Mouse (Mus musculus) spleen, adult 2 months (tissue): ENCODE measurements around the gene Ogfr.

ENCODE experiments used
- CTCF ChIP-seq: fragments of 200-500 bp; IDR thresholded peaks from 2 replicates; pipeline ENCODE4 v1.5.1; 2011; ENCODE audit warnings: mild to moderate bottlenecking, inconsistent platforms; ENCODE audit not compliant: insufficient read depth, insufficient read length, insufficient replicate concordance; ENCODE audit errors: extremely low read depth
- POLR2A ChIP-seq: fragments of 200-500 bp; IDR thresholded peaks from 2 replicates; pipeline ENCODE4 v1.6.1; 2011; ENCODE audit warnings: low read depth, low read length, inconsistent platforms

GRCm38 (mm10) chr2:180562146-180562545 is 26.9 kb upstream of the Ogfr start:
- TF ChIP-seq CTCF (no peak), POLR2A (no peak)
